Mouse (Mus musculus): Measurements from ENCODE around the gene Ltn1.

DNA sequence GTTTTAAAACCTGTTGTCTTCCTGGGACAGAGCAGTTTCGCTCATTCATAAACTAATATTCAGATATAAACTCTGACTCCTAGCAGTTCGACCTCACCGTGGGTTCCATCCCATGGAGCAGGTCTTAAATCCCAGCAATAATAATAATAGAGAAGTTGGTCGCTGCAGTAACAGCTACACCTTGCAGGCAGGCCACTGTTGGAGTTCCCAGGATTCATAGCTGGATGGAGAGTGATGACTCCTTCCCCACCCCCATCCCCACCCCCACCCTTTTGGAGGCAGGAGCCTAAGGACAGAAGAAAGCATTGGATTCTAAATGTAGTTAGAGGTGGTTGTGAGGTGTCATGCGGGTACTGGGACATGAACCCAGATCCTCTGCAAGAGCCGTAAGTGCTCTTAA is 66.0 kb downstream of the Ltn1 start:
- TF ChIP-seq CTCF (IDR thresholded peaks at IDR 0.05; ENCODE audit: low read depth): no peak
- no peak for TF ChIP-seq EP300 (IDR thresholded peaks at IDR 0.05; ENCODE audit: low read depth)

Data from liver, postnatal 0 days (tissue).